In the genomic region with DNA sequence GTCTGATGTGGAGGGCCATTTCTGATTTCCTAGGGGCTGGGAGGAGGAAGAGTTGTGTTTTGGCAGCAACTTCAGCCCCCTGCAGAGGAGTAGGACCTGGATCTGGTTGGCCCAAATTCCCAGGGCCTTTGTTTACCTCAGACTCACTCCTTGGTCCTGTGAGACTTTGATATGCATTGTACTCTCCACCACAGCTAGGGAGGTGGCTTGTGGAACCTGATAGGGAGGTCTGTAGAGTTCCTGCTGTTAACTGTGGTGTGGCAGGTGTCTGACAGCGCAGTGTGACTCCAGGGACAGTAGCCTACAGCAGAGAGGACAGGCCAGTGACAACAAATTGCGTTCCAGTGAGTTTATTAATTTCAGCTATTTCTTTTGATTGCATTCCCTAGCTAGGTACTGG, we compare ENCODE assay signal across 15 mouse cellular contexts. TPM values are rescaled to one million over a fixed set of nuclear protein-coding genes. Genes with fewer than 3 reads are reported as not detected.
DNase-seq lines count a peak whose midpoint lies in the region; ATAC-seq and TF ChIP-seq lines count a peak whose summit lies in the region.
"Had no signal": no experiment of that assay in that cellular context is flagged by ENCODE, and none has a peak within 500 bp of the region (broad histone marks: within the 10 kb centered on the region; RNA-seq: fewer than 3 reads in every experiment).

No protein-coding gene starts in this region.

- DNase-seq in forebrain, embryonic 11.5 days (ENCODE audit: low spot score): no peak
- no peak for DNase-seq in midbrain, embryonic 14.5 days
- DNase-seq in hindbrain, postnatal 0 days (ENCODE audit: low spot score): no peak
- DNase-seq in right cerebral cortex, adult 18-20 months: no peak
- no peak for DNase-seq in cerebellum, postnatal 36 days
- DNase-seq: forebrain, postnatal 0 days; heart, adult 18-20 months; layer of hippocampus, postnatal 36 days; thymus, postnatal 4 days had no signal

- ATAC-seq in forebrain, embryonic 12.5 days (ENCODE audit: low FRiP score): no peak
- ATAC-seq in forebrain, embryonic 11.5 days (replicated peaks; ENCODE audit: low FRiP score): no peak
- ATAC-seq in midbrain, embryonic 12.5 days (ENCODE audit: low FRiP score, low read depth): no peak
- ATAC-seq in midbrain, embryonic 14.5 days (ENCODE audit: low FRiP score, low TSS enrichment): no peak
- no peak for ATAC-seq in hindbrain, postnatal 0 days
- ATAC-seq in neural tube, embryonic 13.5 days (ENCODE audit: low read depth): no peak
- ATAC-seq: forebrain, postnatal 0 days; intestine, embryonic 16.5 days; lung, postnatal 0 days; Patski had no signal

- no peak for TF ChIP-seq CTCF in hindbrain, postnatal 0 days (IDR thresholded peaks at IDR 0.05; ENCODE audit: low read depth)

- no peak overlapping the region for H3K4me3 ChIP-seq in forebrain, embryonic 12.5 days (replicated peaks)
- H3K4me3 ChIP-seq in forebrain, embryonic 11.5 days (ENCODE audit: low read depth, low read length): no peak overlapping the region
- H3K4me3 ChIP-seq in midbrain, embryonic 12.5 days: no peak overlapping the region
- H3K4me3 ChIP-seq in midbrain, embryonic 14.5 days (replicated peaks; ENCODE audit: low read depth, low read length): no peak overlapping the region
- no peak overlapping the region for H3K4me3 ChIP-seq in hindbrain, postnatal 0 days (ENCODE audit: low read length)
- no peak overlapping the region for H3K4me3 ChIP-seq in neural tube, embryonic 13.5 days

- H3K9ac ChIP-seq in forebrain, embryonic 12.5 days: no peak overlapping the region
- H3K9ac ChIP-seq in forebrain, embryonic 11.5 days (ENCODE audit: low read length): no peak overlapping the region
- peak overlapping the region; percentile 24; the same call in 1 of the 2 replicates for H3K9ac ChIP-seq in midbrain, embryonic 12.5 days (replicated peaks)
- H3K9ac ChIP-seq in midbrain, embryonic 14.5 days (replicated peaks; ENCODE audit: low read length): no peak overlapping the region
- H3K9ac ChIP-seq in hindbrain, postnatal 0 days (replicated peaks; ENCODE audit: low read length): no peak overlapping the region
- no peak overlapping the region for H3K9ac ChIP-seq in neural tube, embryonic 13.5 days
- H3K9ac ChIP-seq: forebrain, postnatal 0 days had no signal

- H3K4me2 ChIP-seq in forebrain, embryonic 12.5 days: 0 out of 2 replicates have a peak overlapping the region, but pooled peaks have one; percentile 87
- no peak overlapping the region for H3K4me2 ChIP-seq in forebrain, embryonic 11.5 days (ENCODE audit: low read depth, low read length, severe bottlenecking)
- H3K4me2 ChIP-seq in midbrain, embryonic 12.5 days (replicated peaks): 0 out of 2 replicates have a peak overlapping the region, but pooled peaks have one; percentile 87
- no peak overlapping the region for H3K4me2 ChIP-seq in midbrain, embryonic 14.5 days (ENCODE audit: low read length)
- 0 out of 2 replicates have a peak overlapping the region, but pooled peaks have one; percentile 18 for H3K4me2 ChIP-seq in hindbrain, postnatal 0 days (ENCODE audit: low read depth, low read length)
- H3K4me2 ChIP-seq in neural tube, embryonic 13.5 days: peak overlapping the region; percentile 89; the same call in 1 of the 2 replicates

- H3K9me3 ChIP-seq in forebrain, embryonic 12.5 days: no peaks in the 10 kb centered on the region
- no peaks in the 10 kb centered on the region for H3K9me3 ChIP-seq in forebrain, embryonic 11.5 days (ENCODE audit: control insufficient read depth, low read length)
- no peaks in the 10 kb centered on the region for H3K9me3 ChIP-seq in midbrain, embryonic 12.5 days
- no peaks in the 10 kb centered on the region for H3K9me3 ChIP-seq in midbrain, embryonic 14.5 days (ENCODE audit: control insufficient read depth, low read length)
- H3K9me3 ChIP-seq in hindbrain, postnatal 0 days (ENCODE audit: low read length): no peaks in the 10 kb centered on the region
- no peaks in the 10 kb centered on the region for H3K9me3 ChIP-seq in neural tube, embryonic 13.5 days

- H3K27ac ChIP-seq in forebrain, embryonic 12.5 days: peak overlapping the region; percentile 25; the same call in 1 of the 2 replicates
- no peak overlapping the region for H3K27ac ChIP-seq in forebrain, embryonic 11.5 days (ENCODE audit: low read depth, low read length)
- H3K27ac ChIP-seq in midbrain, embryonic 12.5 days (replicated peaks): no peak overlapping the region
- no peak overlapping the region for H3K27ac ChIP-seq in midbrain, embryonic 14.5 days (replicated peaks; ENCODE audit: low read depth, low read length)
- no peak overlapping the region for H3K27ac ChIP-seq in hindbrain, postnatal 0 days
- no peak overlapping the region for H3K27ac ChIP-seq in neural tube, embryonic 13.5 days (replicated peaks)

- peaks cover 27% of the 10 kb centered on the region for H3K4me1 ChIP-seq in forebrain, embryonic 12.5 days
- H3K4me1 ChIP-seq in forebrain, embryonic 11.5 days (replicated peaks; ENCODE audit: control insufficient read depth, insufficient read depth, low read length): no peaks in the 10 kb centered on the region; the same call in 1 of the 2 replicates
- H3K4me1 ChIP-seq in midbrain, embryonic 12.5 days: peaks cover 23% of the 10 kb centered on the region
- peaks cover 18% of the 10 kb centered on the region for H3K4me1 ChIP-seq in midbrain, embryonic 14.5 days (ENCODE audit: control insufficient read depth, insufficient read depth, low read length)
- peaks cover 17% of the 10 kb centered on the region for H3K4me1 ChIP-seq in hindbrain, postnatal 0 days (ENCODE audit: insufficient read depth, low read length)
- peaks cover 41% of the 10 kb centered on the region for H3K4me1 ChIP-seq in neural tube, embryonic 13.5 days (replicated peaks)

- no peaks in the 10 kb centered on the region for H3K27me3 ChIP-seq in forebrain, embryonic 12.5 days
- no peaks in the 10 kb centered on the region for H3K27me3 ChIP-seq in forebrain, embryonic 11.5 days (ENCODE audit: control insufficient read depth, insufficient read depth, low read length)
- H3K27me3 ChIP-seq in midbrain, embryonic 12.5 days: no peaks in the 10 kb centered on the region
- H3K27me3 ChIP-seq in midbrain, embryonic 14.5 days (ENCODE audit: control insufficient read depth, insufficient read depth, low read length): no peaks in the 10 kb centered on the region
- H3K27me3 ChIP-seq in hindbrain, postnatal 0 days (ENCODE audit: insufficient read depth, low read length): no peaks in the 10 kb centered on the region
- H3K27me3 ChIP-seq in neural tube, embryonic 13.5 days: no peaks in the 10 kb centered on the region
- H3K27me3 ChIP-seq: Patski had no signal

- H3K36me3 ChIP-seq in forebrain, embryonic 12.5 days (replicated peaks): peaks cover 5% of the 10 kb centered on the region
- H3K36me3 ChIP-seq in forebrain, embryonic 11.5 days (ENCODE audit: control insufficient read depth, insufficient read depth, low read length): no peaks in the 10 kb centered on the region; the same call in 1 of the 2 replicates
- H3K36me3 ChIP-seq in midbrain, embryonic 12.5 days: peaks cover 2% of the 10 kb centered on the region; the same call in 1 of the 2 replicates
- H3K36me3 ChIP-seq in midbrain, embryonic 14.5 days (ENCODE audit: control insufficient read depth, insufficient read depth, low read length): peaks cover 3% of the 10 kb centered on the region; the same call in 1 of the 2 replicates
- H3K36me3 ChIP-seq in hindbrain, postnatal 0 days (ENCODE audit: insufficient read depth, low read length): no peaks in the 10 kb centered on the region
- H3K36me3 ChIP-seq in neural tube, embryonic 13.5 days: peaks cover 6% of the 10 kb centered on the region

- 51% methylated on average over 2 of the region's 2 CpGs for WGBS in forebrain, embryonic 12.5 days
- 53% methylated on average over 2 of the region's 2 CpGs for whole genome bisulfite sequencing in forebrain, embryonic 11.5 days
- 56% methylated on average over 2 of the region's 2 CpGs for WGBS in midbrain, embryonic 12.5 days
- WGBS in midbrain, embryonic 14.5 days: 24% methylated on average over 2 of the region's 2 CpGs
- WGBS in hindbrain, postnatal 0 days: 39% methylated on average over 2 of the region's 2 CpGs
- WGBS in neural tube, embryonic 13.5 days: 36% methylated on average over 2 of the region's 2 CpGs

RNA-seq across cellular contexts. Expression of a gene that starts 2.9 kb away (rescaled TPM):
- polyA plus RNA-seq in forebrain, embryonic 12.5 days (2016; fragmentation: Nextera tagmentation; extraction: Ambion mirVana): 10.0 and 10.5 TPM in 2 replicates
- polyA plus RNA-seq in forebrain, embryonic 11.5 days (2014; fragmentation: Nextera tagmentation; extraction: Ambion mirVana): 7.8 and 9.7 TPM in 2 replicates
- 8.3 and 9.2 TPM in 2 replicates for polyA plus RNA-seq in midbrain, embryonic 12.5 days (2016; fragmentation: Nextera tagmentation; extraction: Ambion mirVana)
- polyA plus RNA-seq in midbrain, embryonic 14.5 days (2014; fragmentation: Nextera tagmentation; extraction: Ambion mirVana): 6.6 and 9.3 TPM in 2 replicates
- 18.1 and 19.9 TPM in 2 replicates for total RNA-seq in hindbrain, postnatal 0 days (2014; rRNA removed)
- 3.4 and 3.6 TPM in 2 replicates for polyA plus RNA-seq in hindbrain, postnatal 0 days (2015; fragmentation: Nextera tagmentation; extraction: Ambion mirVana)
- 5.1 and 6.0 TPM in 2 replicates for polyA plus RNA-seq in neural tube, embryonic 13.5 days (2015; fragmentation: Nextera tagmentation; extraction: Ambion mirVana)

RNA-seq across cellular contexts. Expression of a gene that starts 21.2 kb away (rescaled TPM):
- polyA plus RNA-seq in forebrain, embryonic 12.5 days (2016; fragmentation: Nextera tagmentation; extraction: Ambion mirVana): 367 and 371 TPM in 2 replicates
- polyA plus RNA-seq in forebrain, embryonic 11.5 days (2014; fragmentation: Nextera tagmentation; extraction: Ambion mirVana): 371 and 373 TPM in 2 replicates
- polyA plus RNA-seq in midbrain, embryonic 12.5 days (2016; fragmentation: Nextera tagmentation; extraction: Ambion mirVana): 350 and 358 TPM in 2 replicates
- 240 and 274 TPM in 2 replicates for polyA plus RNA-seq in midbrain, embryonic 14.5 days (2014; fragmentation: Nextera tagmentation; extraction: Ambion mirVana)
- total RNA-seq in hindbrain, postnatal 0 days (2014; rRNA removed): 124 and 146 TPM in 2 replicates
- 235 TPM in 2 replicates for polyA plus RNA-seq in hindbrain, postnatal 0 days (2015; fragmentation: Nextera tagmentation; extraction: Ambion mirVana)
- 257 and 271 TPM in 2 replicates for polyA plus RNA-seq in neural tube, embryonic 13.5 days (2015; fragmentation: Nextera tagmentation; extraction: Ambion mirVana)

RNA-seq across cellular contexts. Expression of a gene that starts 38.7 kb away (rescaled TPM):
- 11.1 and 11.4 TPM in 2 replicates for polyA plus RNA-seq in forebrain, embryonic 12.5 days (2016; fragmentation: Nextera tagmentation; extraction: Ambion mirVana)
- polyA plus RNA-seq in forebrain, embryonic 11.5 days (2014; fragmentation: Nextera tagmentation; extraction: Ambion mirVana): 12.7 and 14.1 TPM in 2 replicates
- polyA plus RNA-seq in midbrain, embryonic 12.5 days (2016; fragmentation: Nextera tagmentation; extraction: Ambion mirVana): 12.4 and 12.9 TPM in 2 replicates
- polyA plus RNA-seq in midbrain, embryonic 14.5 days (2014; fragmentation: Nextera tagmentation; extraction: Ambion mirVana): 11.7 and 12.9 TPM in 2 replicates
- 73.4 and 89.6 TPM in 2 replicates for total RNA-seq in hindbrain, postnatal 0 days (2014; rRNA removed)
- 10.3 and 10.5 TPM in 2 replicates for polyA plus RNA-seq in hindbrain, postnatal 0 days (2015; fragmentation: Nextera tagmentation; extraction: Ambion mirVana)
- 9.2 and 10.0 TPM in 2 replicates for polyA plus RNA-seq in neural tube, embryonic 13.5 days (2015; fragmentation: Nextera tagmentation; extraction: Ambion mirVana)

RNA-seq across cellular contexts. Expression of a gene that starts 50.0 kb away (rescaled TPM):
- 61.0 and 84.9 TPM in 2 replicates for polyA plus RNA-seq in forebrain, embryonic 12.5 days (2016; fragmentation: Nextera tagmentation; extraction: Ambion mirVana)
- 40.9 and 42.6 TPM in 2 replicates for polyA plus RNA-seq in forebrain, embryonic 11.5 days (2014; fragmentation: Nextera tagmentation; extraction: Ambion mirVana)
- 60.7 and 64.8 TPM in 2 replicates for polyA plus RNA-seq in midbrain, embryonic 12.5 days (2016; fragmentation: Nextera tagmentation; extraction: Ambion mirVana)
- polyA plus RNA-seq in midbrain, embryonic 14.5 days (2014; fragmentation: Nextera tagmentation; extraction: Ambion mirVana): 63.9 and 69.2 TPM in 2 replicates
- 102 and 114 TPM in 2 replicates for total RNA-seq in hindbrain, postnatal 0 days (2014; rRNA removed)
- 35.0 and 35.8 TPM in 2 replicates for polyA plus RNA-seq in hindbrain, postnatal 0 days (2015; fragmentation: Nextera tagmentation; extraction: Ambion mirVana)
- 61.9 and 67.9 TPM in 2 replicates for polyA plus RNA-seq in neural tube, embryonic 13.5 days (2015; fragmentation: Nextera tagmentation; extraction: Ambion mirVana)

RNA-seq across cellular contexts. Expression of a gene that starts 50.5 kb away (rescaled TPM):
- 100 and 101 TPM in 2 replicates for polyA plus RNA-seq in forebrain, embryonic 12.5 days (2016; fragmentation: Nextera tagmentation; extraction: Ambion mirVana)
- 92.1 and 98.5 TPM in 2 replicates for polyA plus RNA-seq in forebrain, embryonic 11.5 days (2014; fragmentation: Nextera tagmentation; extraction: Ambion mirVana)
- 95.7 TPM in 2 replicates for polyA plus RNA-seq in midbrain, embryonic 12.5 days (2016; fragmentation: Nextera tagmentation; extraction: Ambion mirVana)
- 59.9 and 64.9 TPM in 2 replicates for polyA plus RNA-seq in midbrain, embryonic 14.5 days (2014; fragmentation: Nextera tagmentation; extraction: Ambion mirVana)
- total RNA-seq in hindbrain, postnatal 0 days (2014; rRNA removed): 7.7 and 15.3 TPM in 2 replicates
- polyA plus RNA-seq in hindbrain, postnatal 0 days (2015; fragmentation: Nextera tagmentation; extraction: Ambion mirVana): 54.6 and 62.0 TPM in 2 replicates
- 69.2 and 79.7 TPM in 2 replicates for polyA plus RNA-seq in neural tube, embryonic 13.5 days (2015; fragmentation: Nextera tagmentation; extraction: Ambion mirVana)

Comparison
In these comparisons a context has a peak if more than half of its experiments do, and no peak if none do; other contexts are left out.
1. H3K4me2 ChIP-seq: peak in forebrain, embryonic 12.5 days (single experiment), midbrain, embryonic 12.5 days (single experiment), hindbrain, postnatal 0 days (single experiment) and neural tube, embryonic 13.5 days (single experiment); none in forebrain, embryonic 11.5 days (single experiment) and midbrain, embryonic 14.5 days (single experiment).